Mouse (Mus musculus) thymus, adult 2 months (tissue): Measurements from ENCODE around the gene Dnah17.

Experiments used
- CTCF ChIP-seq: fragments of 200-500 bp; IDR thresholded peaks from 2 replicates; pipeline ENCODE4 v1.5.1; 2012; ENCODE audit warnings: mild to moderate bottlenecking, control low read depth, low read length, moderate library complexity, borderline replicate concordance; ENCODE audit not compliant: control insufficient read depth, poor library complexity, insufficient read depth; ENCODE audit errors: extremely low read depth
- POLR2A ChIP-seq: fragments of 200-500 bp; IDR thresholded peaks from 2 replicates; pipeline ENCODE4 v1.6.1; 2012; ENCODE audit warnings: mild to moderate bottlenecking, low read length, control low read depth, moderate library complexity; ENCODE audit not compliant: control insufficient read depth, poor library complexity, insufficient read depth; ENCODE audit errors: extremely low read depth

GRCm38 (mm10) chr11:117995661-117996060, 134.8 kb downstream of the Dnah17 start:
- TF ChIP-seq POLR2A (no peak), CTCF (no peak)
